Mouse (Mus musculus) small intestine, adult 2 months (tissue): ENCODE data around the gene Ankar. TPM values are rescaled to one million over a fixed set of nuclear protein-coding genes. Genes with fewer than 3 reads are reported as not detected.

Experiments used
- H3K27ac ChIP-seq: fragments of 200-500 bp; 2 replicates; pipeline ENCODE4 v1.5.1; 2012; ENCODE audit warnings: low read depth, low read length, control low read depth, inconsistent platforms; ENCODE audit not compliant: insufficient read depth
- H3K27me3 ChIP-seq: fragments of 200-500 bp; 2 replicates; pipeline ENCODE4 v1.6.1; 2012; ENCODE audit warnings: mild to moderate bottlenecking, moderate library complexity, low read length, inconsistent platforms; ENCODE audit not compliant: control insufficient read depth, insufficient read depth
- H3K36me3 ChIP-seq: fragments of 200-500 bp; 2 replicates; pipeline ENCODE4 v1.6.1; 2012; ENCODE audit warnings: mild to moderate bottlenecking, low read length, control low read depth, inconsistent platforms; ENCODE audit not compliant: control insufficient read depth, insufficient read depth
- H3K4me1 ChIP-seq: fragments of 200-500 bp; 2 replicates; pipeline ENCODE4 v1.6.1; 2012; ENCODE audit warnings: low read length, inconsistent platforms, mixed read lengths; ENCODE audit not compliant: control insufficient read depth, insufficient read depth, insufficient read length
- H3K4me3 ChIP-seq: fragments of 200-500 bp; 2 replicates; pipeline ENCODE4 v1.5.1; 2012; ENCODE audit warnings: low read depth, mild to moderate bottlenecking, control low read depth, inconsistent platforms, low read length, moderate library complexity
- CTCF ChIP-seq: fragments of 200-500 bp; IDR thresholded peaks from 2 replicates; pipeline ENCODE4 v1.5.1; 2012; ENCODE audit warnings: low read depth, mild to moderate bottlenecking, control low read depth, inconsistent platforms, low read length, moderate library complexity, mixed read lengths; ENCODE audit not compliant: insufficient replicate concordance, insufficient read length; ENCODE audit errors: extremely low read depth
- POLR2A ChIP-seq: fragments of 200-500 bp; IDR thresholded peaks from 2 replicates; pipeline ENCODE4 v1.6.1; 2012; ENCODE audit warnings: low read depth, mild to moderate bottlenecking, control low read depth, inconsistent platforms, low read length, moderate library complexity
- WGBS: fragments of 180-500 bp; shearing (Covaris S2); methylation state at CpG from one replicate; pipeline ENCODE4 v1.1.7; 2018; 5-methylcytosine and 5-hydroxymethylcytosine counted together
- polyA plus RNA-seq: library from polyadenylated mRNA; depleted of rRNA; stranded (reverse); fragments of >200 nt; gene quantifications from 2 replicates; pipeline ENCODE4 v1.2.3, GENCODE M21; 2012; rRNA removed

The Ankar gene
- polyA plus RNA-seq, 1 experiment: not detected

DNA sequence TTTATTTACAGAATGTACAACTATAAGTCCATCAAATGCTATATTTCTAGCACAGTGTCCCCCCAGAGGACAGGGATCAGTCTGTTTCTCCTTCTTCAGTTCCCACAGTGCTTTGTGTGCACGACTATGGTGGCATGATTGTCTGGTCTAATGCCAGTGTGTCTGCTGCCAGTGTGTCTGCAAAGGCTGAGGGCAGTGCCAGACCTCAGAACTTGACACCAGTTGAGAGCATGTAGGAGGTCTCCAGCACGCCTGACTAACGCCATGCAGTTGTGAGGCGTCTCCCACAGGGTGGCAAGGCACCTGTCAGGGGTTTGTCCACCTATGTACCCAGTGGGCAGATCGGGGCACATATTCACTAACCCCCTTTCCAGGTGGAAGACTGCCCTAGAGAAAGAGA is 99.6 kb downstream of the Ankar start:
- Histone ChIP-seq H3K27me3 (no peaks in the 10 kb centered on the region), H3K36me3 (peaks cover 22% of the 10 kb centered on the region), H3K27ac (no peak overlapping the region), H3K4me3 (no peak overlapping the region), H3K4me1 (no peaks in the 10 kb centered on the region)
- WGBS: 86% methylated on average over 5 of the region's 5 CpGs
- TF ChIP-seq POLR2A (no peak), CTCF (no peak)

DNA sequence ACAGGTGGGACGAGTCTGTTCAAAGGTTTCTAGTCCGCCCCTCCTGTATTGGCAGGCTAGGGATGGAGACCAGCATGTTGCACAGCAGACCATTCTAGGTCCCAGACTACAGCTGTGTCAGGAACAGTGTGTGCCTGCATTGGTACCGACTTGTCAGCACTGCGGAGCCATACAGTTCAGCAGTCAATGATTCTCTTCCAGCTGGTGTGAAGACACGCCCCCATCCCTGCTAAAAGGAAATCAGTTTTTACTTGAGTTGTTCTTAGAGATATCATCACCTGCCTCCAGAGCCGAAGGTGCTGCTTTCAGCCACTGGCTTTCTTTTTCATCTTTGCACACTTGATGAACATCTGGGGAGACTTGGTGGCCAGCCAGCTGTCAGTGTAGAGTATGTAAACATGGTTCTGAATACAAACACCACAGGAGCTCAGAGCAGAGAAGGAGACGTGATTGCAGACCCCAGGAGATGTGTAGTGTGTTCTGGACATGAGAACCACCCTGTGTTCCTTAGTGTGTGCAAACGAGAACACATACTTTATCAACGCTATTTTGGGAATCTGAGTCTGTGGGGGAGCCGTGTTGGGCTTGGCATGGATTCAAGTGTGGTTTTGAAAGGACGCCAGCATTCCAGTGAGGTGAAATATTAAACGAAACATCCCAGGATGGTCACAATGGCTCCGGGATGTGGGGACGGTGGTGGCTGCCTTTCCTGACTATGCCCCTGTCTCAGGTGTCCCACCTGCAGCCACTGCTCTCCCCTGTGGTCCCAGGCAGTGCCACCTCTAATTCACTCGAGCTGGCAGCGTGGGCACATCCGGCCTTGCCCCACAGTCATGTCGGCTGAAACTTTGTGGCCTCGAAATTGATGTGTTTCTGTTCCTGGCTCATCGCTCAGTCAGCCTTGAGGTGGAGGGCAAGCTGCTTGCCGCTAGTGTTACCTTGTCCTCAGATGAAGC is 101.0 kb downstream of the Ankar start:
- Histone ChIP-seq H3K27ac (no peak overlapping the region), H3K36me3 (peaks cover 24% of the 10 kb centered on the region)
- 35% methylated on average over 21 of the region's 21 CpGs for WGBS

DNA sequence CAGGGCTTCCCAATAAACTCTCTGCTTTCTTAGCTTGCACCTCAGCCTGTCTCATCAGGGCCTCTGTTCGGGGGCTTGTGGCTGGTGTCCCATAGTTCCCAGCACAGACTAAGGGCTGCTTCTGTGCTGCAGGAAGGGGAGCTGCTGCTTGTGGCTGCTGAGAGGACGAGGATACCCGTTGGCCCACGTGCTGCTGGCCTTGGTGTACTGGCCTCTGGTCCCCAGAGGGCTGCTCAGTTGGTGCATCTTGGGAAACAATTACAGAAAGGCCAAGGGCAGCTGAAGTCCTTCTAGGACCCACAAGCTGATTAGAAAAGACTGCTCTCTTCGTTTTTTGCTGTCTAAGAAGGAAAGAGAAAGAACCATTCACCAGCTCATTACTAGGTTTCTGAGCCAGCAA is 104.1 kb downstream of the Ankar start:
- WGBS: 85% methylated on average over 5 of the region's 5 CpGs
- TF ChIP-seq POLR2A: no peak
- TF ChIP-seq CTCF: no peak
- Histone ChIP-seq H3K27ac (no peak overlapping the region), H3K4me3 (no peak overlapping the region), H3K36me3 (peaks cover 29% of the 10 kb centered on the region), H3K27me3 (no peaks in the 10 kb centered on the region), H3K4me1 (no peaks in the 10 kb centered on the region)

More for the DNA sequence above, 101.0 kb downstream of the Ankar start:
- Histone ChIP-seq H3K4me3 (no peak overlapping the region), H3K4me1 (no peaks in the 10 kb centered on the region), H3K27me3 (no peaks in the 10 kb centered on the region)
- TF ChIP-seq POLR2A (no peak), CTCF (no peak)

DNA sequence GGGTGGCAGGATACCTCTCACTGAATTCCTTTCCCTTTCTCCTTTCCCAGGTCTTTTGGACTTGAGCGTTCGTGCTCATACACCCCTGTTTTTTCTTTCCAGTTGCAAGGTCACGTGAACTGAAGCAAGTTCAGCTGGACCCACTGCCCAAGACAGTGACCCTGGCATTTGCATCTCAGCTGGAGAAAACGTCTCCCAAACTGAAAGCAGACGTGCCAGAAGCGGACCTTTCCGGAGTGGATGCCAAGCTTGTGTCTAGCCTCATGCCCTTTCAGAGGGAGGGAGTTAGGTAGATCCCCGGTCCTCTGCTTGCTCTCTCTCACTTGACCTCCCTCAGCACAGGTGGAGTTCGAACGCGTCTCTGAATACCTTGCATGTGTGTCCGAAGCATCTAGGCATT is 104.7 kb downstream of the Ankar start:
- WGBS: 93% methylated on average over 12 of the region's 12 CpGs
- no peak overlapping the region for H3K27ac ChIP-seq
- no peaks in the 10 kb centered on the region for H3K4me1 ChIP-seq
- no peaks in the 10 kb centered on the region for H3K27me3 ChIP-seq
- peaks cover 30% of the 10 kb centered on the region for H3K36me3 ChIP-seq
- TF ChIP-seq POLR2A: no peak
- TF ChIP-seq CTCF: no peak
- no peak overlapping the region for H3K4me3 ChIP-seq

DNA sequence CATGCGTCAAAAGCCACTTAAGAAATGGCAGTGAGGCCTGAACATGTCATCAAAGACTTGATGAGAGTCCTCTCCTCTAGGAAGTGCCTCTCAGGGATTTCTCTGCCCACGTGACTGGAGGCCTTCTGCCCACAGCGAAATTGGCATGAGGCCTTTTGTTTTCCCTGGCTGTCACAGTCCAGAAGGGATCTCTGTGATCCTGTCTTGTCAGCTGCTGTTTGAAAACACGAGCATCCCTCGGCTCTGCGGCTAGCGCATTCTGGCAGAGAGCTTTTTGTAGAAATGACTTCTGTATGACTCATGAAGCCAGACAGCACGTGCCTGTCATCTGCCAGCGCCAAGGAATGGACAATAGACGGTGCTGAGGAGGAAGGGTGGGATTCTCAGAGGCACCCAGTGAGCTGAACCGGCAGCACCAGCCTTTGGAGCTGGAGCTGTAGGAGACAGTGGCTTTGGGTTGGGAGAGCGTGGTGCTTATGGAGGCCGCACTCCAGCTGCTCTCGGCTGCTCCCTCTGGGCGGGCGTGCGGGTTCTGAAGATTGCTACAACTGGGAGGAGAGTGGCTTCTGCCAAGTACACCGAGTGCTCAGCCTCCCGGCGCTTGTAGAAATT is 106.9 kb downstream of the Ankar start:
- TF ChIP-seq CTCF: no peak
- no peak for TF ChIP-seq POLR2A
- Histone ChIP-seq H3K4me1 (no peaks in the 10 kb centered on the region), H3K27me3 (no peaks in the 10 kb centered on the region), H3K4me3 (no peak overlapping the region), H3K27ac (peak overlapping the region; percentile 24), H3K36me3 (peaks cover 30% of the 10 kb centered on the region)
- WGBS: 80% methylated on average over 20 of the region's 20 CpGs

Other genes with a start within 250 kb of the Ankar start
- 0.06 and 0.37 TPM in 2 replicates for gene March4, start 163.6 kb downstream of the Ankar start, polyA plus RNA-seq
- gene Smarcal1, start 117.3 kb downstream of the Ankar start, polyA plus RNA-seq: 8.1 and 11.8 TPM in 2 replicates
- gene Rpl37a, start 10.7 kb upstream of the Ankar start, polyA plus RNA-seq: 356 and 362 TPM in 2 replicates
- 7.7 and 17.9 TPM in 2 replicates for gene Igfbp2, start 123.9 kb upstream of the Ankar start, polyA plus RNA-seq
- 5.5 and 8.6 TPM in 2 replicates for gene Igfbp5, start 174.3 kb upstream of the Ankar start, polyA plus RNA-seq